ENCODE assay signal across 11 mouse cellular contexts in the genomic region with DNA sequence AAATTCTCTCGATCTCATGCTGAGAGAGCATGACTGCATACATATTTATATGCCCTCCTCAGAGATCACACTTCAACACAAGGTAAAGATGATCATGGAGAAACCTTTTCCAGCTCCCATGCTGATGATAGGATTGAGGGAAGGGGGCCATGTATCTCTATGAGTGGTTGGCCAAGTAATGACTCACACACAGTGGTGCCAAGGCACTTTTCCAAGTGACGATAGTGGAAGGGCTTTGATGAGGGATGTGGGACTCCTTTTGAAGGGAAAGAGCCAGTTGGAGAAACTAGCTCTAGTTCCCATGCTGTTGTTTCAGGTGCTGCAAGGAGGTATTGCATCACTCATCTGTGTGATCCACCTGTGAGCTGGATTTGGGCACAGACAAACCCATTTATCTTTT.
"Had no signal": no experiment of that assay in that cellular context is flagged by ENCODE, and none has a peak within 500 bp of the region (broad histone marks: within the 10 kb centered on the region; RNA-seq: fewer than 3 reads in every experiment).

No protein-coding gene starts in this region.

- DNase-seq: kidney, adult 2 months; kidney, postnatal 25 days; layer of hippocampus, adult 9-11 months; liver; lung, adult 18-20 months; lung, postnatal 10 days; lung, postnatal 36 days; retina, postnatal 1 day; right cerebral cortex, postnatal 14 days; thymus, adult 18-20 months; thymus, postnatal 36 days had no signal
